Mouse (Mus musculus) cortical plate, adult 2 months (tissue): ENCODE results near the gene Nek11. TPM values are rescaled to one million over a fixed set of nuclear protein-coding genes. Genes with fewer than 3 reads are reported as not detected.

Experiments
- H3K27ac ChIP-seq: fragments of 200-500 bp; 2 replicates; pipeline ENCODE4 v1.5.1; 2012; ENCODE audit warnings: low read length, control low read depth, inconsistent platforms; ENCODE audit not compliant: insufficient read depth
- H3K4me1 ChIP-seq: fragments of 200-500 bp; 2 replicates; pipeline ENCODE4 v1.6.1; 2011; ENCODE audit warnings: low read length; ENCODE audit not compliant: control insufficient read depth, insufficient read depth
- H3K4me3 ChIP-seq: fragments of 200-500 bp; 2 replicates; pipeline ENCODE4 v1.5.1; 2011; ENCODE audit warnings: mild to moderate bottlenecking, low read length, control low read depth; ENCODE audit not compliant: insufficient read depth
- CTCF ChIP-seq: fragments of 200-500 bp; IDR thresholded peaks from 2 replicates; pipeline ENCODE4 v1.5.1; 2011; ENCODE audit warnings: mild to moderate bottlenecking, control low read depth, low read length; ENCODE audit not compliant: insufficient read depth; ENCODE audit errors: extremely low read depth
- POLR2A ChIP-seq: fragments of 200-500 bp; IDR thresholded peaks from 2 replicates; pipeline ENCODE4 v1.6.1; 2011; ENCODE audit warnings: mild to moderate bottlenecking, low read length, control low read depth; ENCODE audit not compliant: insufficient read depth; ENCODE audit errors: extremely low read depth
- polyA plus RNA-seq: library from polyadenylated mRNA; depleted of rRNA; stranded (reverse); fragments of >200 nt; gene quantifications from 2 replicates; pipeline ENCODE4 v1.2.3, GENCODE M21; 2012; rRNA removed

Nek11 gene
- polyA plus RNA-seq, result 1.1 and 1.6 TPM in 2 replicates

DNA sequence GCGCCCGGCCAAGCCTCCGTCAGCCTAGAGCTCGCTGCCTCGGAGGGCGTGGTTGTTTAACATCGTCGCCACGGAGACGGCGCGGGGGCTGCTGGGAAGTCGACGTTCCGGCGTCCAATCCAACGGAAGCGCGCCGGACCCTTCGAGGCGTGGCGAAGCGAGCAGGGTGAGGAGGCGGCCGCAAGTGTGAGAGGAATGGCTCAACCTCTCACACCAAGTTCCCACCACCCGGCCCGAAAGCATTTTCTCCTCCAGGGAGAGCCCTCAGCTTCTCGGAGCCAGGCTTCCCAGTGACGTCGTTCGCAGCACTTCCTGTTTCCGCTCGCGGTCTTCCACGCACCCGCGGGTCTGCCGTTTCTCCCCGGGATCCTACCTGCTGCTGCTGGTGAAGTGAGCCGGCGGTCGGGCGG lies at the start of gene Nek11, which contains the start of gene Aste1:
TSS of gene Nek11 (minus strand) at position 307 of the 410 bp plus-strand sequence.
TSS of gene Aste1 (plus strand) at position 175 of the 410 bp plus-strand sequence.
- TF ChIP-seq CTCF (no peak), POLR2A (peak; percentile 68)
- no peak within 1 kb of the TSS for H3K27ac ChIP-seq

DNA sequence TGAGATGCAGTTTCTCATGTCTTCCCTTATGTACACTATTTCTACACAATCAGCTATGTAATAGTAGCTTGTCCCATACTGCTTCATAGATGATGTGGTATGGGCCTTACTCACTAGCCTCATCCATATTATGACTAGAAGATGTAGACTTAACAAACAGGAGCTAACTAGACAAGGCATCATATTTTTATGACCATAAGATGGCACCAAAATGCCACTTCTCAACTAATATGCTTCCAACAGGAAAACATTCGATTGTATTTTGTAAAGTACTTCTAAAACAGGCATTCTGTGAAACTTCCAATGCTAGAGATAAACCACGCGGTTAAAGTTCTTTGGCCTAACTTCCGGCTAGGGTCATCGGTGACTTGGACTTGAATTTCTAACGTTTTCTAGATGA lies 13.2 kb upstream of the Nek11 start:
- no peaks in the 10 kb centered on the region; the same call in 1 of the 2 replicates for H3K4me1 ChIP-seq
- TF ChIP-seq CTCF, result no peak
- TF ChIP-seq POLR2A, result no peak
- no peak overlapping the region for H3K27ac ChIP-seq
- no peak overlapping the region for H3K4me3 ChIP-seq

More for the DNA sequence above, at the start of gene Nek11, which contains the start of gene Aste1:
- Histone ChIP-seq H3K4me1 (peaks cover 5% of the 10 kb centered on the region; the same call in 1 of the 2 replicates), H3K4me3 (peak within 1 kb of the TSS; percentile 58)

DNA sequence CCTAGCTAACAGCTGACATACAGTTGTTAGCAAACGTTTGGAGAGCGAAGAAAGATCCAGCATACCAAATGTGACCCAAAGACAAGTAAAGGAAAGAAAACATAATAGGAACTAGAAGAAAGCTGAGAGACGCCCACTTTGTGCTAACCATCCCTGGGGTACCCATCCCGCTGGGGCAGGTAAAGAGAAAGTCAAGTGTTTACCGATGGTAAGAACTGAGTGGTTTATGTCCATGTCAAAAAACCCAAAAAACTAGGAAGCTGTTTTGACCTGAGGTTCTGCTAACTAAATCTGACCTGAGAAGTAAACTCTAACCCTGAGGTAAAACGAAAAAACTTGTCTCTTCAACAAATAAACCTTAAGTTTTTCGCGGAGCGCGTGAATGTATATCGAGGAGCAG lies 604 bp downstream of the Nek11 start:
- Histone ChIP-seq H3K27ac (no peak overlapping the region), H3K4me1 (peaks cover 5% of the 10 kb centered on the region; the same call in 1 of the 2 replicates), H3K4me3 (peak overlapping the region; percentile 58)
- TF ChIP-seq POLR2A, result no peak
- no peak for TF ChIP-seq CTCF

DNA sequence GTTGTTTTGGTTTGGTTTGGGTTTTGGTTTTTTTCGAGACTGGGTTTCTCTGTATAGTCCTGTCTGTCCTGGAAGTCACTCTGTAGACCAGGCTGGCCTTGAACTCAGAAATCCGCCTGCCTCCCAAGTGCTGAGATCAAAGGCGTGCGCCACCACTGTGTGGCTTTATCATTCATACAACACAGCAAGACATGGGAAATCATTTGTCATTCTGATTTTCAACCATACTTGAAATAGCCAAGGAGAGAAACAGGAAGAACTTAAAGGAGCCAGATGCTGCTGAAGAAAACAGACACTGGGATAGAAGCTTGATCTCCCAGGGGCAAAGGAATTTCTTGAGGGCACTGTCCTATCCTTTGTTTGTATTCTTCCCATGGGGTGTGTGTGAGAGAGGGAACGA lies 4.7 kb downstream of the Nek11 start:
- H3K27ac ChIP-seq, result no peak overlapping the region
- no peak overlapping the region for H3K4me3 ChIP-seq
- no peaks in the 10 kb centered on the region for H3K4me1 ChIP-seq
- TF ChIP-seq POLR2A (no peak), CTCF (no peak)

DNA sequence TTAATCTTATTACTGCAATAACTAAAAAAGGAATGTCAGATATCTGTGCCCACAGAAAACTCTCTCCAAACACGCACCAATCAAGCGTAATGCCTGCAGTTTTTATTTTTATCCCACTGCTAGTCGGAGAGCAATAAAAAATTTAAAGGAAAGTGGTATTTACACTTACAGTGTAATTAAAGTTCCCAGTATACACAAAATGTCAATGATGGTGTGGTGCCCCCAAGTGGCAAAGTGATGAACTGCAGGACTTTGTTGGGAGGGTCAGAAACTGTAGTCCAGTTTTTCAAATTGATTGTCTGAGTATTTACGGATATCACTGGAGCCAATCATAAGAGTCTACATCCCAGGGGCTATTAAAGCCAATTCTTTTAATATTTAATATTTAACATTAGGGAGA lies 6.0 kb downstream of the Nek11 start:
- Histone ChIP-seq H3K4me3 (no peak overlapping the region), H3K4me1 (no peaks in the 10 kb centered on the region), H3K27ac (no peak overlapping the region)
- TF ChIP-seq POLR2A (no peak), CTCF (peak; percentile 79)

DNA sequence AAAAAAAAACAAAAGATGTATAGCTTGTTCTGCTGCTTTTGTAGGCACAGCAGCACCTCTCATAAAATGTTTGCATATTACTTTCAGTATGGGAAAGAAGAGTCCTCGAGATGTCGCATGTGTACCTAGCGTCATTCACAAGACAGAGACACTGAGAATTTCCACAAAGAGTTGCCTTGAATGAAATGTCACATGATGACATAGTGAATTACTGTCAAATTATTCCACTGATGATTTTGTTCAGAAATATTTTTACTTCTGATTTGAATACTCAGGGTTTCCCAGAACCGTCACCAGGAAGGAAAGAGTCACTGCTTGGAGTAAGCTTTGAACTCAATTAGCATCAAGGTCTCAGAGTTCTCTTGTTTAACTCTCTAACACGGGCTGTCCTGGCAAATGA lies 7.9 kb downstream of the Nek11 start:
- Histone ChIP-seq H3K4me3 (no peak overlapping the region), H3K27ac (no peak overlapping the region), H3K4me1 (no peaks in the 10 kb centered on the region)
- TF ChIP-seq CTCF, result no peak
- TF ChIP-seq POLR2A, result no peak

DNA sequence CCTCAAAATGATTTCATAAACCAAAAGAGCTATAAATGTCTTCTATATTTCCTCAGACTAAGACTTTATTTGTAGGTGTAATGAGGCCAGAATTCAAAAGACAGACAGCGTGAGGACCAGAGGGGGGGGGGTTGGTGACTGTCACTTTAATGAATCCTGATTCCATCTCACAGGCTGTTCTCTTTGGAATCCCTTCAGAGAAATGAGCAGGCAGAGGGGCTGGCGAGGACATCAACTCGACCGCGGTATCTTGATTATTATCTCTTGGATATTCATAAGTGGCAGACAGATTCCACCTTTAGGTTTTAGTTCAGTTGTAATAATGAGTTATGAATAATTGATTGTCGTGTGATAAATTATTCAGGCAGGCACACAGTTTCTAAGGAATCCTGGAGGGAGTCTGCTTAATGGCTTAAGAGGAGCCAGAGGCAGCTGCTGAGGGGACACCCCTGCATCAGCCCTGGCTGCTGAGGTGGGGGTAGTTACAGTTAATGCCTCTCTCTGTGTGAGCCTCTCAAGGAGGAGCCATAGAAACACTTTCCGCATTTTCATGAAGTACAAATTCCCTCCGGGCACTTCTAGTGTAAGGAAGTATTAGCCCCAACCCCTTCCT lies 15.7 kb downstream of the Nek11 start:
- H3K4me3 ChIP-seq, result no peak overlapping the region
- H3K27ac ChIP-seq, result no peak overlapping the region
- no peaks in the 10 kb centered on the region; the same call in 1 of the 2 replicates for H3K4me1 ChIP-seq
- TF ChIP-seq CTCF (no peak), POLR2A (no peak)

DNA sequence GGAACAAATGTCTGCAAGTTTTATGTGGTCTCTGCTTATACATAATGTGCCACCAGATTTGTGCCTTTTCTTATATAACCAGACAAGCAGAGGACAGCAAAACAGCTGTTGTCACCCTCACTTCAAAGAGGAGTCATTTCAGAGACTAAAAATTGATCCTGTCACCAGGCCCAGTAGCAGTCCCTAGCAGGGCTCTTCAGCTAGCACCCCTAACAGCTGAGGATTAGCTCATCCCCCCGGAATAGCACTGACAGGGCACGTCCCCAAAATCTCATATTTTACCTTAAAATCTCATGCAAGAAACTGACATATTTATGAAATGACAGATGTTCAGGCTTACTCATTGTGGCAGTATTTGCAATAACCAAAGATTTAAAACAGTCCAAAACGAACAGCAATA lies 17.7 kb downstream of the Nek11 start:
- TF ChIP-seq POLR2A (no peak), CTCF (no peak)
- H3K27ac ChIP-seq, result no peak overlapping the region

DNA sequence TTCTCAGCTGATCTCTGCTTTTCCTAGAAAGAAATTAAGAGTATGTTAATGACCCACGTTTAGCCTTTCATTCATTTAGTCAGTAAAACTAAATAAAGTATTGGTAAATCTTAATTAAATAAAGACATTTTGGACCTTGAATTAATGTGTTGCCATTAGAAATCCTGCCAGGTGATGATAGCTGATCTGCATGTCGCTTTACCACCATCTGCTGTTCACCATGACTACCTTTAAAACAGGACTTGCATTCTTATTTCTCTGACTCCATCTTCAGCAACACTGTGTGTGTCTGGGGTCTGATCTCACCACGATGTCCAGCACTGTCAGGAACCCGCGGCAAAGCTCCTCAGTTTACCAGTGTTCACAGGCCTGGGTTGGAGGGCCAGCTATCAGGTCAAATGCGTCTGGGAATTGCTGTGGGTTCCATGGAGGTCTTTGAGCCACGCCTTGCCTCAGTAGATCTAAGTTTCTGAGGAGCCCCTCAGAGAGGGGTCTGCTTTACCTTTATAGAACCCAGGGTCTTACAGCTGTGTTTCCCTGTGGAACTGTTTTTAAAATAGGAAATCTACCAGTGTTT lies 18.3 kb downstream of the Nek11 start:
- TF ChIP-seq CTCF (peak; percentile 60), POLR2A (no peak)
- Histone ChIP-seq H3K27ac (no peak overlapping the region), H3K4me3 (no peak overlapping the region), H3K4me1 (no peaks in the 10 kb centered on the region; the same call in 1 of the 2 replicates)

More for the DNA sequence above, 17.7 kb downstream of the Nek11 start:
- H3K4me1 ChIP-seq, result no peaks in the 10 kb centered on the region; the same call in 1 of the 2 replicates
- no peak overlapping the region for H3K4me3 ChIP-seq

DNA sequence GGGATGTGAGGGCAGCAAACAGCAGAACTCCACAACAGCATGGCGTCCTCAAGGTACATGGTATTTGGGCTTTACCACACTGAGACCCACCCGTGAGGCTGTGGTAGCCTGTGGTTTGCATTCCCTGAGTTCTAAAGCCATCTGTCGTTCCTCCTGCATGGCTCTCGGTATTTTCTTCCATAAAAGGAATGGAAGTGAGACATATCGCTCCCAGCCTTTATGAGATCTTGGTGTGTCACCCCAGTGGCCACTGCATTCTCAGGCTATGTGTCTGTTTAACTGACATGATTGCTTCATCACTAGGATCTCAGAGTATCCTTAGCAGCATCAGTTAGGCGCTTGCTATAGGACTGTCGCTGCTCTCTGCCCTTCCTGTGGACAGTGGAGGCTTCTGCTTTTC lies 18.9 kb downstream of the Nek11 start:
- TF ChIP-seq CTCF, result no peak
- TF ChIP-seq POLR2A, result no peak
- no peak overlapping the region for H3K4me3 ChIP-seq
- H3K4me1 ChIP-seq, result no peaks in the 10 kb centered on the region; the same call in 1 of the 2 replicates
- H3K27ac ChIP-seq, result no peak overlapping the region
